Mouse (Mus musculus) heart, adult 2 months (tissue): ENCODE results near the gene 4930539E08Rik.

Experiments used
- CTCF ChIP-seq: fragments of 200-600 bp; IDR thresholded peaks from 2 replicates; pipeline ENCODE4 v1.8.1; 2022; ENCODE audit warnings: antibody characterized with exemption, mild to moderate bottlenecking, moderate library complexity
- POLR2A ChIP-seq: fragments of 200-500 bp; IDR thresholded peaks from 2 replicates; pipeline ENCODE4 v1.6.1; 2011; ENCODE audit warnings: mild to moderate bottlenecking, low read depth, low read length, control low read depth; ENCODE audit not compliant: insufficient read depth

- TF ChIP-seq POLR2A (no peak), CTCF (peak; percentile 68)
Measured at GRCm38 (mm10) chr17:28909252-28909941, 5.7 kb downstream of the 4930539E08Rik start.
